Mouse (Mus musculus) lung, adult 2 months (tissue): ENCODE data around the gene Clps. TPM values are rescaled to one million over a fixed set of nuclear protein-coding genes. Genes with fewer than 3 reads are reported as not detected.

Experiments
- DNase-seq: peaks from one replicate; pipeline ENCODE4 v3.0.0; 2022
- H3K4me1 ChIP-seq: fragments of 200-500 bp; 2 replicates; pipeline ENCODE4 v1.6.1; 2011; ENCODE audit warnings: low read length; ENCODE audit not compliant: control insufficient read depth, insufficient read depth
- H3K4me3 ChIP-seq: fragments of 200-500 bp; replicated peaks from 2 replicates; pipeline ENCODE3; 2011; ENCODE audit warnings: low read depth, mild to moderate bottlenecking, control low read depth, low read length; ENCODE audit errors: extremely low read depth
- CTCF ChIP-seq: fragments of 200-500 bp; IDR thresholded peaks from 2 replicates; pipeline ENCODE4 v1.5.1; 2011; ENCODE audit warnings: mild to moderate bottlenecking, low read length, control low read depth; ENCODE audit not compliant: insufficient read depth
- POLR2A ChIP-seq: fragments of 200-500 bp; IDR thresholded peaks from 2 replicates; pipeline ENCODE4 v1.6.1; 2011; ENCODE audit warnings: low read depth, mild to moderate bottlenecking, control low read depth, low read length, borderline replicate concordance; ENCODE audit errors: extremely low read depth
- WGBS: fragments of 180-500 bp; shearing (Covaris S2); methylation state at CpG from one replicate; pipeline ENCODE4 v1.1.7; 2018; 5-methylcytosine and 5-hydroxymethylcytosine counted together
- polyA plus RNA-seq: library from polyadenylated mRNA; depleted of rRNA; stranded (reverse); fragments of >200 nt; gene quantifications from 2 replicates; pipeline ENCODE4 v1.2.3, GENCODE M21; 2012

The Clps gene
- polyA plus RNA-seq, 1 experiment: 1.8 TPM

DNA sequence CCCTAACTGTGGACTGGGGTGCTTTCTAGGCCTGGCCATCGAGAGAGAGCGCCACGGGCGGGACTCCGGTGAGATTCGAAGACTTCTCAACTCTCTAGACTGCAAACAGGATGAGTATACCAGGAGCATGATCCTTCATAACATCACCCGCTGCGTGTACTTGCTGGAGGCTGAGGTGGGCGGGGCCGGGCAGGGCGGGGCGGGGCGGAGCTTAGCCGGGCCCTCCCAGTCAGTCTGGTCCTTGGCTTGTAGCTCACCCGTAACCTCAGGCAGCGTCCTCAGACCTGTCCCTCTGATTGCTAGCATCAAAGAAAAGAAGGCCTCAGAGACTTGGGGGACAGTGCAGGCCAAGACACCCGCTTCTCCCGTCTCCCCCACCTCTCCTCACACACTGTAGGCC lies 28.6 kb downstream of the Clps start:
- TF ChIP-seq CTCF (no peak), POLR2A (no peak)
- 26% methylated on average over 18 of the region's 18 CpGs for WGBS
- H3K4me1 ChIP-seq: no peaks in the 10 kb centered on the region
- H3K4me3 ChIP-seq: no peak overlapping the region
- no peak for DNase-seq

DNA sequence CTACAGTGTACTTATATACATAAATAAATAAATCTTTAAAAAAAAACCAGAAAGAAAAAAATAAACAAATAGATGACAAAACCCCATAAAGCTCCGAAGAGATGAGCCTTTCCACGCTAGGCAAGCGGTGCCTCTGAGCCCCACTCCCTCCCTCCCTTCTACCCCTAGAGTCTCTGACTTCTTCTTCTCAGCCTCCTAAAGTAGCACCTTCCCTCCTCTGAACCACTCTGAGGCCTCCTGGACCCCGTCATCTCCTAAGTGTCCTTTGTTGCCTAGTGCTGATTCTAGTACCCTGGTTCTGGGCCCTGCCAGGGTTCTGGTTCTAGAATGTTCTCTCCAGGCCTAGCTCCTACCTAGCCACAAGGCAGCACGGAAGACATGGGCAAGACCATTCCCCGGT lies 30.1 kb downstream of the Clps start, which contains the start of gene Armc12:
Gene Armc12 (plus strand): TSS at position 301 of the 400 bp plus-strand sequence.
- Histone ChIP-seq H3K4me3 (no peak within 1 kb of the TSS), H3K4me1 (no peaks in the 10 kb centered on the region)
- DNase-seq: no peak
- TF ChIP-seq CTCF (no peak), POLR2A (no peak)
- 87% methylated on average over 6 of the region's 6 CpGs for WGBS

DNA sequence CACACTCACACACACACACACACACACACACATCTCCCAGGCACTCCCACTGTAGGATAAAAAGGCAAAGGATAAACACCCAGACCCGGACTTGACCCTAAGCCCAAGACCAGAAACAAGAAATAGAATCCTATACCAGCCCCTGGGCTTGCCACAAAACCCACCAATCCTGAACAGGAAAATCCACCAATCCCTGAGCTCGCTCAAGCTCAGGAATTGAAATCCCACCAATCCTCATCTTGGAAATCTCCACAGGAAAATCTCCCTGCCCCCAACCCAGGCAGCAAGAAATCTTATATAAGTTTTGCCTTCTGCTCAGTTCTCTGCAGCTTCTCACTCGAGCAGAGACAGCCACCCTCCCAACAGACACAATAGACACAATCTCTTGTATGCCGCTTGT lies 31.4 kb downstream of the Clps start:
- DNase-seq: no peak
- TF ChIP-seq POLR2A (no peak), CTCF (no peak)
- Histone ChIP-seq H3K4me3 (no peak overlapping the region), H3K4me1 (no peaks in the 10 kb centered on the region; the same call in 1 of the 2 replicates)
- 72% methylated on average over 4 of the region's 4 CpGs for WGBS

- peaks cover 3% of the 10 kb centered on the region; the same call in 1 of the 2 replicates for H3K4me1 ChIP-seq
- no peak overlapping the region for H3K4me3 ChIP-seq
- 0% methylated on average over 6 of the region's 6 CpGs for WGBS
- DNase-seq: peak; percentile 85
- peak; percentile 91 for TF ChIP-seq CTCF
- no peak for TF ChIP-seq POLR2A
Measured at GRCm38 (mm10) chr17:28528043-28528351, 32.6 kb downstream of the Clps start.

DNA sequence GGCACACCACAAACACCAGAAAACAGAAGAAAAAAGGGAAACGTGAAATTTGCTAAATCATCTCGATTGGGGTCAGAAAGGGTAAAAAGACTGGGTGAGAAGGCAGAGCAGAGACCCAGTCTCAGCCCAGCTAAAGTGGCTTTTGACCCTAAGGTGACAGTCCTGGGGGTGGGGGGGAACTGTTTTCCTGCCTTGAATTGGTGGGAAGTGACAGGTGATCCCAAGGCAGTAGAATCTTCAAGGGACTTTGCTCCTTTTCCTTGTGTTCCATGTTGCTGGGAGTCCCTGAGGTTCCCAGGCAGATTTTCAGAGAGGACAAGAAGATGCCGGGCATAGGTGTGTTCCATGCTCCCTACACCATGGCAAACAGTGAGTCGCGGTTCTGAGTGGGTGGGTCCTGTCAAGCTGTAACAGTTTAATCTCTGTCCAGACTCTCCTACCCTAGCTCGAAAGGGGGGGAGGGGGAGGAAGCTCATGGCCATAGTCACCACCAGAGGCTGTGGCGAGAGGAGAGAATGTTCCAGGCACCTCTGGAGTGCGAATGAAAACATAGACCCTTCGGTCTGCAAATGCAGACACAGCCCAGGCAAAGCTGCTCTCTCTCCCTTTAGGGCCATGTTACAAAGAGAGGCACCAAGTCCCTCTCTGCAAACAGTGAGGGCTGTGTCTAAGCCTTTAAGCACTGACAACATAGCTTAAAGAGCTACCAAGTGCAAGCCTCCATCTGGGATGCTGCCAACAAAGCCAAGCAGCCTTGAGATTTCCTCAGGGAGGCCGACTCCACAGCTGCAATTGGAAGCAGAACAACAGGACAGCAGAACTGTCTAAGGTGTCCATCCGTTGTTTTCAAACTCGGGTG lies 33.2 kb downstream of the Clps start:
- Histone ChIP-seq H3K4me3 (no peak overlapping the region), H3K4me1 (peaks cover 5% of the 10 kb centered on the region; the same call in 1 of the 2 replicates)
- no peak for TF ChIP-seq POLR2A
- TF ChIP-seq CTCF: no peak
- 25% methylated on average over 12 of the region's 12 CpGs for WGBS
- DNase-seq: no peak

- WGBS: 69% methylated on average over 4 of the region's 4 CpGs
- TF ChIP-seq CTCF (no peak), POLR2A (no peak)
- DNase-seq: no peak
- Histone ChIP-seq H3K4me3 (no peak overlapping the region), H3K4me1 (peaks cover 10% of the 10 kb centered on the region)
Measured at GRCm38 (mm10) chr17:28524831-28525430, 35.6 kb downstream of the Clps start.

GRCm38 (mm10) chr17:28524009-28524695 lies 36.4 kb downstream of the Clps start:
- 79% methylated on average over 23 of the region's 23 CpGs for WGBS
- Histone ChIP-seq H3K4me3 (peak overlapping the region; percentile 12), H3K4me1 (peaks cover 11% of the 10 kb centered on the region)
- TF ChIP-seq CTCF: no peak
- peak; percentile 33; the same call in 1 of the 2 replicates for TF ChIP-seq POLR2A
- no peak for DNase-seq

DNA sequence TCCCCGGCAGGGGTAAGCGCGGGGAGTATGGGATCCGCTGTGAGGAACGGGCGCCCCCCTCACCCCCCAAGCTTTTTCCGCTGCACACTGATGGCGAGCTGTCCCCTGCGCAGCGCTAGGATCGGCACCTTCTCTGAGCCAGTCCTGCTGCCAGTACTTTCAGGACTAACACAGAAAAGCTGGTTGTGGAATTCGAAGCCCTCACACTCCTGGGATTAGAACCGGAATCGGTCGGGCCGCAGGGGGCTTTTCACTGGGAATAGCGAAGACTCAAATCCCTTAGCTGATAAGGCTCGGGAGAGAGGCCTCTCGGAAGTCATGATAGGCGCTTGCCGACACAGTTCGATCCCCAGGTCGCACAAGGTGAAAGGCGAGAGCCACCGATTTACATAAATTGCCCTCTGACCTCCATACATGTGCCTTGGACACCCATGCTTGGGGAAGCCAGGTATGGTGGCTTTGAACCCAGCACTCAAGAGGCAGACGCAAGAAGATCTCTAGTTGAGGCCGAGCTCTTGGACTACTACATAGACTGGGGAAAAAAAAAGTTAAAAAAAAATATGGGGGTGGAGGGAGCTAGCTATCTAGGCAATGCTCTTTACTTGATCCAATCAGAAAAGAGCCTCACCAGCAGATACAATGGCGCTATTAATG lies 37.1 kb downstream of the Clps start:
- 16% methylated on average over 28 of the region's 28 CpGs for WGBS
- Histone ChIP-seq H3K4me3 (peak overlapping the region; percentile 79), H3K4me1 (peaks cover 15% of the 10 kb centered on the region)
- no peak for DNase-seq
- TF ChIP-seq POLR2A: no peak
- no peak for TF ChIP-seq CTCF

DNA sequence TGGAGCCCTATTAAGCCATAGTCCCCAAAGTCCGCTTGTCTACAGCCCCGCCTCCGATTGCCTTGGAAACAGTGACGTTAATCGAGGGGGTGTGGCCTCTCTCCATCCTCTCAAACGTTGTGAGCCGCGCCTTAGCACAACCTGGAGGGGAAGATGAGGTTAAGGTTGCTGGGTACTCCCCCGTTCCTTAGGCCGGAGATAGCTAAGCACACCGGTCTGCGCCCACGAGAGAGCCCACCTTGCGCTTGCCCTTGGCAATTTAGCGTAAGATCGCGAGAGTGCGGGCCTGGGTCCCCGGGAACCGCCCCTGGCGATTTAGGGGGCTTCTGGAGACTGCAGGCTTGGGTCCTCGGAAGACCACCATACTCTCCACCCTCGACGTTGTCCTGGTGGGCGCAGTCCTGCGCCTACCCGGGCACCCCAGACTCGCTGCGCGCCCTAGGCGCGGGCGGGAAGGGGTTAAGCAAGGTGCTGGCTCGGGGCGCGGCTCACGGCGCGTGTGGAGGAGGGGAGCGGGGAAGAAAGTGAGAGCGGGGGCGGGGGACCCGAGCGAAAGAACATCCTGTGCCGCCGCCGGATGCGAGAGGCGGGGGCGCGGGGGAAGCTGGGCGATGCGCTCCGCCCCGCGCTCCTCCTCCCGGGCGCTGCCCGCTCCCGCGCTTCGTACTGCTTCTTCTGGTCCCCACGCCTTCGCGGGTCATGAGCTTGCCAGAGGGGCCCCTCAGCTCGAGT lies 37.8 kb downstream of the Clps start:
- TF ChIP-seq POLR2A: peak; percentile 99
- no peak for TF ChIP-seq CTCF
- Histone ChIP-seq H3K4me1 (peaks cover 15% of the 10 kb centered on the region), H3K4me3 (peak overlapping the region; percentile 79)
- under 1% methylated on average over 66 of the region's 66 CpGs for WGBS
- peak; percentile 97 for DNase-seq
